Mouse (Mus musculus): Measurements from ENCODE around the gene Btg4.
A peak's percentile ranks its signal among the peaks of the same experiment; 100 is the strongest.
"Not testable (repeated sequence)": the region's sequence is repeated elsewhere in the genome, so short reads cannot be mapped to it uniquely, and the experiment has no call there.

Btg4 gene

GRCm38 (mm10) chr9:51081614-51082013 is 20.9 kb downstream of the Btg4 start:
- no peak for DNase-seq (ENCODE audit: low read depth)

DNA sequence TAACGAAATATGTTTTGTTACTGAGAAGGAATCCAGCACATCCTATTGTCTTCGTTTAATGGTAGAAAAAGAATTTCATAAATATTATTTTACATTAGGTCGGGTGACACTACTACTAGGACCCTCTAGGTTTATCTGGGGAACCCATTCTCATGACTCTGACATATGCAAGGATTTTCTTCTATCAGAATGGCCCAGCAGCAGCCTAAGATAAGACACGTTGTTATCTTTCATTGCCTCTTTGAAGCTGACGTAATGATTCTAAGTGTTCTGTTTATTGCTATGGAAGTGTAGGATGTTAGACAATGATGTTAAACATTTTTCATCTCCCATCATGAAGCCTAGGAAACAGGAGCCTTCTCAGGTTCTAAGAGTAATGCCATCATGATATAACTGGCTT is 33.0 kb downstream of the Btg4 start:
- DNase-seq (ENCODE audit: low read depth): peak; percentile 52

DNA sequence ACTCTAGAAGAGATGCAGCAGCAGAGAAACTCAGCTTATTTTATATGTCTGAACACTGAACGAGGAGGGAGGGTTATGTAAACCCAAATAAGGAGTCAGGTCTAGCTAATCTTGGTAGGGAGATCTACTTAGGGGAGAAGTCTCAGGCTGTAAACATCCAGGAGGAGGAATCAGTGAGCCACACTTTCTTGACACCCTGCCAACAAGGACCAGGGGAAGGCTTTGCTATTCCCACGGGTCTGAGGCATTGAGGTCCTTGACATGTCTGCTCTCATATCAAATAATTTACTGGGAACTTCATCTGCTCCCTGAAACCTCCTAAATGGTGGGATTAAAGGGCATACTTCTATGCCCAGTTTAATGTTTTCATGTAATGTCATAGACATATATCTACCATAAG is 35.6 kb downstream of the Btg4 start:
- DNase-seq (ENCODE audit: low read depth): no peak

DNA sequence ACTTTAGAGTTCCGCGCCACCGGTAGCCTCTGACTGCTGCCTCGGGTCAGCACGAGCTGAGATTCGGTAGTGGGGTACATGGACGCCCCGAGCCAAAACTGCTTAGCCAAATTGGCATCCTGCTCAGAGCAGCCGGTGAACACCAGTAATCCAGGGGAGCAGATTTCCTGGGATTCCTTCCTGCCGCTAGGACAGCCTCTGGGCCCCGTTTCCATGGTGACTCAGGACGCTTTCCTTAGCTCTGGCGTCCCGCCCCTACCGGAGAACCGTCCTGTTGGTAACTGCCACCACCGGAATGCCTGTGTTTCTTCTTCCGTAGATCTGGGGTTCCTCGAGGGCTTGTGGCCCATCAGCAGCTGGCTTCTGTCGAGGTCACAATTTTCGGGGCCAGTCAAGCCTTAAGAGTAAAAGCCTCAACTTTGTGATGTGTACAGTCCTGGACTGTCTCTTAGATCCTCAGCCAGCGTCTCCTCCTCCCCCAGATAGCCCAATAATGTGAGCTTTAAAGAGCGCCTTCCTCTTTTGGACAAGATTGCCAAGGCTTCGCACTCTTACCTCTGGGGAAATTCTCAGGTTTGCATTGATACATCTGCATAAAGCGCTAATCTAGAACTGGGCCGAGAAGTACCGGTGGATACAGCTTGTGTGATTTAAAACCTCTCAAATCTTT is 41.2 kb downstream of the Btg4 start, which contains the start of gene 4833427G06Rik:
Gene 4833427G06Rik, minus strand, starts transcription at position 323 of the 670 bp plus-strand sequence.
- DNase-seq (ENCODE audit: low read depth): no peak

DNA sequence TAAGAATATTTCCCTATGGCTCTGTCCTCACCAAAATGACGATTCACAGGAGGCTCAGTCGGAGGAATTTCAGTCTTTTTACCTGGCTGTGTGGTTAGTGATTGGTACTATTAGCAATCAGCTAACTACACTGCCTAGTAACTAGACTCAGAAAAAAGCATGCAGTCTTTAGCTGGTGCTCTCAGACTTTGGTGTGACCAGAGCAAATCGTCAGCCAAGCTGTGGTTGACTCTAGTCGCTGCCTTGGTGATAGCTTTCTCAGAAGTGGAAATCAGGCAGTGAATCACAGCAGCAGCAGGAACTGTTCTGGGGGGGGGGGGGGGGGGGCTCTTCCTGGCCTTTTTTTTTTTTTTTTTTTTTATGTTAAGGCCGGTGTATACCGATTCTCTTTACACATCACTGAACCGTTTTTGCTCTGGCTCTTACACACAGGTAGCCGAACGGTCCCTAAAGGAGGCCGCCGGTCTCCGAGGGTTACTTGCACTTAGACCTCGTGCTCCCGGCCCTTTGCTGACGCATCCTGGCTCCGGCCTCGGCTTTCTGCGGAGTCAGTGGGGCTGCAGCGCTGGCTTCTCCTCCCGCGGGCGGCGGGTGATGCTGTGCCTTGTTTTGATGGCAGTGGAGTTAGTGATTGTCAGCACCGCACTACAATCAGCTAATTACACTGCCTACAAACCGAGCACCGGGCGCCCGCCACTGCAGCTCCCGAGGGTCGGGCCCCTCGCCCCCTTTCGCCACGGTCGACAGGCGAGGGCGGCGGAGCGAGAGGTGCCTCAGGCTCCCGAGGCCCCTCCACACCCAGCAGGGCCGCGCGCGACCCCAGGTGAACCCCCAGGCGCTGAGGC is 42.5 kb downstream of the Btg4 start:
- no peak for DNase-seq (ENCODE audit: low read depth)

- no peak for DNase-seq (ENCODE audit: low read depth)
These were observed 43.3 kb downstream of the Btg4 start for GRCm38 (mm10) chr9:51103808-51104514.

GRCm38 (mm10) chr9:51105751-51106150 is 45.0 kb downstream of the Btg4 start:
- DNase-seq (ENCODE audit: low read depth): no peak

DNA sequence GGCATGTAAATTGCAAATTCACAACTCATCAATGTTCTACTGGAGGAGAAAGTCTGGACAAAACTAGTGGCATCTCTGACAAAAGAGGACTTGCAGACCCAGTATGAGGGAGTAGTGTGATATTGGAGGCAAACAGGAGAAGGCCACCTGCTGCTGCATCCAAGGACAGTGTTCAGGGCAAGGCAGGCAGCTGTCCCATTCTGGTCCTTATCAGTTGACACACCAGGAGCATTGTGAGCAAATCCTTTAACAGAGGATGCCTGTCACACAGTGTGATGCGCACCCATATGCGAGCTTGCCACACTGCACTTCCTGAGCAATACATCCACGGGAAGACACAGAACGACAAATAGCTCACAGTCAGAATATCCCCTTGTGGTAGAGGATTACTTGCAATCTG is 54.1 kb downstream of the Btg4 start:
- no peak for DNase-seq (ENCODE audit: low read depth)

DNA sequence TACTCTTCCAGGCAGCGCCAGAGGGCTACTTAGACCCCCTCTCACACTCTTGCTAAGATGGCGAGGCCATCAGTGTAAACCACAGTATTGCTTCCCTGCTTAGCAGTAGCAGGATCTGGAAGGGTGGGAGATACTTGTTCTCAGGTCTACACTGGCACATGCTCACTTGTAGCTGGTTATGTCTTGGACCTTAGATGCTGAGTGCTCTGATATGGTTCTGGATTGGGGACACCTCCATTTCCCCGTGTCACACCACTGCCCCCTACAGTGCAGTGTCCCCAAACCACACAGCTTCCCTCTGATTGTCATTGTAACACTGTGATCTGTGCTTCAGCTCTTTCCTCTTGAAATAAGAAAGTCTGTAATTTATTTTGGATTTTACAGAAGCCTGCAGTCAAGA is 76.3 kb downstream of the Btg4 start:
- DNase-seq (ENCODE audit: low read depth): peak; percentile 29

DNA sequence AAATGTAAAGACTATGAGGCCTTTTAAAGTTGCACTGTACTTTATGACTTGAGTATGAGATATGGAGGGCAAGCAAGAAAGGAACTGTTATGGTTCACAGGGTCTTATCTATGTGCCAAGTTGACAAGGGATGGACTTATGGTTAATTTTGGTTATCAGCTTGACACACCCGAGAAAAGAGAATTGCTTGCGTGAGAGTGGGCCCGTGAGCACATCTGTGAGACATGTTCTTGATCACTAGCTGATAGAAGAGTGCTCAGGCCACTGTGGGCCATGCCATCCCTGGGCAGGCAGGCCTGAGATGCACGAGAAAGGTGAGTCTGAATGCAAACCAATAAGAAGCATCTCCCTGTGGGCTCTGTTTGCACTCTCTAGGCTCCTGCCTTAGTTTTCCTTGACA is 76.7 kb downstream of the Btg4 start:
- no peak for DNase-seq (ENCODE audit: low read depth)

- no peak for DNase-seq (ENCODE audit: low read depth)
These were observed 77.1 kb downstream of the Btg4 start for GRCm38 (mm10) chr9:51137836-51138235.

DNA sequence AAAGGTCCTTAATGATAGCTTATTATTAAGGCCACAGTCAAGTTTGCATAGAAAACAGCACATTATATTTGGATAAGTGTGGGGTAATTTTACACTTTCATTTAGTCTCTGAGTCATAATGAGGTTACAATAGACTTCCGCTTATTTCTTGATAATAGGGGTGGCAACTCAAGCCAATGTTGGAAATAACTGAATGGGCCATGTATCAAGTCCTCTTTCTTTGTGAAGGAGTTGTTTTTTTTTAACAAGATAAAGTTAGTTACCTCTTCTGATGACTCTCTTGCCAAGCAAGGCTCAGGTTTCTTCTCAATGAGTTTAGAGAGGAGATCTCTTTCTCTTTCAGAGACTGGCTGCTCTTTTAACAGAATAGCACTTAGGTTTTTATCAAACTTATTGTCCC is 77.6 kb downstream of the Btg4 start:
- no peak for DNase-seq (ENCODE audit: low read depth)

GRCm38 (mm10) chr9:51139401-51139800 is 78.7 kb downstream of the Btg4 start:
- not testable (repeated sequence) for DNase-seq (ENCODE audit: low read depth)

- DNase-seq (ENCODE audit: low read depth): no peak
These were observed 80.0 kb downstream of the Btg4 start for GRCm38 (mm10) chr9:51140711-51141110.

- no peak for DNase-seq (ENCODE audit: low read depth)
These were observed 82.7 kb downstream of the Btg4 start for GRCm38 (mm10) chr9:51143437-51143836.

GRCm38 (mm10) chr9:51144218-51144617 is 83.5 kb downstream of the Btg4 start:
- DNase-seq (ENCODE audit: low read depth): no peak

- DNase-seq (ENCODE audit: low read depth): no peak
These were observed 85.8 kb downstream of the Btg4 start for GRCm38 (mm10) chr9:51146496-51146895.

DNA sequence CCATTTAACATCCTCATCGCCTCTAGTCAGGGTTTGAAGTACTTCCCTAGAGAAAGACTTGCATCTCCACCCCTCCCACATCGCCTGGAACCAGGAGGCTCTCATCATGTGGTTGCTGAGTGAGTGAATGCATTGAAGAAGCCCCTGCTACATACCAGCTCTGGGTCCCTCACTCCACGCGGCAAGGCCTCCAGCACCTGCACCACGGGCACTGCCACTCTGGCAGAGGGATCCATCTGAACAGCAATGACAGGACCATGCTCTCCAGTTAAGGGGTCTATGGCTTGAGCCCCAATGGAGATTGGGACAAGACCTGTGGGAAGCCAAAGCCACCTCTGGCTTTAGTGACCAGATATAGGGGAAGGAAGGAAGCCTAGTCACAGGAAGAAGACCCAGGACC is 86.6 kb downstream of the Btg4 start:
- DNase-seq (ENCODE audit: low read depth): no peak

- peak; percentile 57 for DNase-seq (ENCODE audit: low read depth)
These were observed 91.5 kb downstream of the Btg4 start for GRCm38 (mm10) chr9:51152079-51152752.

- DNase-seq (ENCODE audit: low read depth): peak; percentile 45
These were observed 101.2 kb downstream of the Btg4 start for GRCm38 (mm10) chr9:51161771-51162388.

DNA sequence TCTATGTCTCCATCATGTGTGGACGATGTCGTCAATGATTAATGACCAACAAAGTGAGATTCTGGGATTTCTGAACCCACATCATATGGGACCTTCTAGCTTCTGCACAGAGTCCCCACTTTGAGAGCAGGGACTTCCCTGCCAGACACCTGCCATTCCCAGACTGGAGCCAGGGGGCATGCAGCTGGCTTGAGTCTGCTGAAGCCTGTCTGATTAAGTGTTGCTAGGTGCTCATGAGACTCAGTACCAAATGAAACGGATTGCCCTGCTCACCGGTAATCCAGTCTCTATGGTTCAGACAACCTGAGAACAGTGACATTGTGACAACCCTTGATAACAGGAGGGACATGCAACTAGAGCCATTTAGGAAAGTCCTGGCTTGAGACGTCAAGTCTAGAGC is 103.3 kb downstream of the Btg4 start:
- no peak for DNase-seq (ENCODE audit: low read depth)

Measured in c-Kit-positive CD71-positive TER-119-negative erythroid progenitor cells, embryonic 14.5 days (primary cell).